Mouse (Mus musculus): ENCODE results near the gene Acsm2. TPM values are rescaled to one million over a fixed set of nuclear protein-coding genes. Genes with fewer than 3 reads are reported as not detected.

Gene Acsm2
- polyA plus RNA-seq, 1 experiment: not detected

GRCm38 (mm10) chr7:119594530-119595107 lies 40.5 kb downstream of the Acsm2 start:
- no peak for DNase-seq (ENCODE audit: low read depth)
- TF ChIP-seq POLR2A (IDR thresholded peaks at IDR 0.05; ENCODE audit: borderline replicate concordance, extremely low read depth, insufficient read depth, insufficient read length, poor library complexity, severe bottlenecking): no peak
- TF ChIP-seq CTCF (IDR thresholded peaks at IDR 0.05; ENCODE audit: borderline replicate concordance, extremely low read depth, insufficient read depth, insufficient read length): no peak

- DNase-seq (ENCODE audit: low read depth): no peak
- no peak for TF ChIP-seq POLR2A (IDR thresholded peaks at IDR 0.05; ENCODE audit: borderline replicate concordance, extremely low read depth, insufficient read depth, insufficient read length, poor library complexity, severe bottlenecking)
- TF ChIP-seq CTCF (IDR thresholded peaks at IDR 0.05; ENCODE audit: borderline replicate concordance, extremely low read depth, insufficient read depth, insufficient read length): no peak
These were observed 41.2 kb downstream of the Acsm2 start for GRCm38 (mm10) chr7:119595306-119595705.

DNA sequence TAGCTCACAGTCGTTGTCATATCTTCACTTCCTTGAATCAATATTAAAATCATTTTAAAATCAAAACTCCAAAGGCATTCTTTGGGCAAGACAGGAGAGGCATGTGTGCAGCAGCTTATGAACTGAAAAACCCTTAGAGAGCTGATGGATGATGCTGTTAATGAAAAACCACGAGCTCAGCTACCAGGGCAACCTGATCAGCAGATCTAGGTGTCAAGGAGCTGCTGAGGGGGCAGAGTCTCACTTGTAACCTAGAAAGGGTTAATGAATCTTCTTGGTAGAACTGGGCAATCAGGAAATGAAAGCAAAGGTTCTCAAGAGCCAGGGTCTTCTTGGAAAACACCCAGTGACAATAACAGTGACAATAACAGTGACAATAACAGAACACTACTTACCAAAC lies 42.4 kb downstream of the Acsm2 start:
- TF ChIP-seq POLR2A (IDR thresholded peaks at IDR 0.05; ENCODE audit: borderline replicate concordance, extremely low read depth, insufficient read depth, insufficient read length, poor library complexity, severe bottlenecking) (no peak), CTCF (IDR thresholded peaks at IDR 0.05; ENCODE audit: borderline replicate concordance, extremely low read depth, insufficient read depth, insufficient read length) (no peak)
- no peak for DNase-seq (ENCODE audit: low read depth)

DNA sequence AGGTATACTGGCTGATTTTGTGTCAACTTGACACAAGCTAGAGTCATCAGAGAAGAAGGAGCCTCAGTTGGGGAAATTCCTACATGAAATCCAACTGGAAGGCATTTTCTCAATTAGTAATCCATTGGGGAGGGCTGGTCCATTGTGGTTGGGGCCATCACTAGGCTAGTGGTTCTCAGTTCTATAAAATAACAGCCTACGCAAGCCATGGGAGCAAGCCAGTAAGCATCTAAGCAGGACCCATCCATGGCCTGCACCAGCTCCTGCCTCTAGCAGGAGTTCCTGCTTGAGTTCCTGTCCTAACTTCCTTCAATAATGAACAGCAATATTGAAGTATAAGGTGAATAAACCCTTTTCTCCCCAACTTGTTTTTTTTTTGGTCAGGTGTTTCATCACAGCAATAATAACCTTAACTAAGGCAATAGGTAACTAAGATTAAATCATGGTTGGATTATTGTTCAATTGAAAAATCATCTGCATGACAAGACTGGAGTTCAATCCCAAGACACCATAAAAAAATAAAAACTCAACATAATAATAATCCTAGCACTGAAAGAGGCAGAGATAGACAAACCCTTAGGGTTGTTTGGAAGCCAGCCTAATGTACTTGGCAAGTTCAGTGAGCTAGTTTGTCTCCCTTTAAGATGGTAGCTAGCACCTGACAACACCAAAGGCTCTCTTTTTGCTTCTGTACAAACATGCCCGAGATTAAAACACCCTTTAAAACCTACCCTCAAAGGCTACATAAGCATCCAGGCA lies 47.2 kb downstream of the Acsm2 start:
- no peak for DNase-seq (ENCODE audit: low read depth)
- TF ChIP-seq CTCF (IDR thresholded peaks at IDR 0.05; ENCODE audit: borderline replicate concordance, extremely low read depth, insufficient read depth, insufficient read length) (no peak), POLR2A (IDR thresholded peaks at IDR 0.05; ENCODE audit: borderline replicate concordance, extremely low read depth, insufficient read depth, insufficient read length, poor library complexity, severe bottlenecking) (no peak)

GRCm38 (mm10) chr7:119601954-119602317 lies 47.8 kb downstream of the Acsm2 start:
- TF ChIP-seq CTCF (IDR thresholded peaks at IDR 0.05; ENCODE audit: borderline replicate concordance, extremely low read depth, insufficient read depth, insufficient read length) (no peak), POLR2A (IDR thresholded peaks at IDR 0.05; ENCODE audit: borderline replicate concordance, extremely low read depth, insufficient read depth, insufficient read length, poor library complexity, severe bottlenecking) (no peak)
- DNase-seq (ENCODE audit: low read depth): no peak

- no peak for DNase-seq (ENCODE audit: low read depth)
- TF ChIP-seq CTCF (IDR thresholded peaks at IDR 0.05; ENCODE audit: borderline replicate concordance, extremely low read depth, insufficient read depth, insufficient read length): no peak
- no peak for TF ChIP-seq POLR2A (IDR thresholded peaks at IDR 0.05; ENCODE audit: borderline replicate concordance, extremely low read depth, insufficient read depth, insufficient read length, poor library complexity, severe bottlenecking)
These were observed 50.9 kb downstream of the Acsm2 start for GRCm38 (mm10) chr7:119604903-119605483.

DNA sequence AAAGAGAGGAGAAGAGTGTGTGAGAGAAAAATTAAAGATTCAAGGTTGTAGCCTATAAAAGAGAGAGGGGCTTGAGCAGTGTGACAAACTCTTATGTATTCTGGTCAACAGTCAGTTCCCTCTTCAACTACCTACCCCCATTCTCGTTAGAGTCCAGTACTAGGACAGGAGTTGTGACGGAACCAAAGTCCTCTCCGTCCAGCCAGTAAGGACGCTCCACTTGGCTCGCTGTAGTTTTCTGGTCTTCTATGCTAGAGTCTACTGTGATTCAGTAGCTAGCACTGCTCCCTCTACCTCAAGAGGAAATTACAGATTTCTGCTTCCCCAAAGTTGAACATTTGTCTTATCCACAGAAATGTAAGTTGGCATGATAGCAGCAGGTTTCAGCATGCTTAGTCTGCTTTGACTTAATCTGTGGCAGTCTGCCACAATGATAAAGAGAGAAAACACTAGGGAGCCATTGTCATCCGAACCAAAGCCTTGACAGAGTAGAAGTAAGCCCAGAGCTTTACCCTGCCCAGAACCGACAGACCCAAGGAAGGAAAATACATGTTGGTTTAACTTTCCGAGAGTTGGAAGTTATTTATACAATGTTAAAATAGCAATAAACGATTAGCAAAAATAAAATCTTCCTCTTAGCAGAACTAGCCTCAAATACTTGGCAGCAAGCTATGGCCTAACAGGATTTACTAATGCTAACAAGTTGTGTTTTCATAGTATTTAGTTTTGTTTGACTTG lies 52.0 kb downstream of the Acsm2 start:
- no peak for DNase-seq (ENCODE audit: low read depth)
- TF ChIP-seq CTCF (IDR thresholded peaks at IDR 0.05; ENCODE audit: borderline replicate concordance, extremely low read depth, insufficient read depth, insufficient read length) (no peak), POLR2A (IDR thresholded peaks at IDR 0.05; ENCODE audit: borderline replicate concordance, extremely low read depth, insufficient read depth, insufficient read length, poor library complexity, severe bottlenecking) (no peak)

DNA sequence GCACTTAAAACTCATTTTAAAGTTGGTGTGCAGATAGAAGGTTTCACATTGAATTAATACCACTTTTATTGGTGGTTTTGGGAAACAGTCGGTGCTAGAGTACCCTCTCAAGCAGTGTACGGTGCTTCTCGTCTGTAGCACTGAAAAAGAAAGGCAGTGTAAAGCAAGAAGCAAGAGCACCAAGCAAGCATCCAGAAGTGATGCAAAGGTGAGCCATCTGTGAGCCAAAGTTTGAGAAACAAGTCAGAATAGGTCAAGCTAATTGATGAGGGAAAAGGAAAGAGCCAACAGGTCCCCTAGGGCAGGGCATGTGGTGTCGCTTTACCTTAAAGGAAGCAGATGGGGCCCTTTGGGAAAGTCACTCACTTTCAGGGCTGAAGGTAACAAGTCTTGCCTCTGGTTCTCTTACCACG lies 52.5 kb downstream of the Acsm2 start, which contains the start of gene Acsm1:
Acsm1 (plus strand) TSS at position 363 of the 413 bp plus-strand sequence.
- no peak for DNase-seq (ENCODE audit: low read depth)
- no peak for TF ChIP-seq POLR2A (IDR thresholded peaks at IDR 0.05; ENCODE audit: borderline replicate concordance, extremely low read depth, insufficient read depth, insufficient read length, poor library complexity, severe bottlenecking)
- TF ChIP-seq CTCF (IDR thresholded peaks at IDR 0.05; ENCODE audit: borderline replicate concordance, extremely low read depth, insufficient read depth, insufficient read length): no peak

DNA sequence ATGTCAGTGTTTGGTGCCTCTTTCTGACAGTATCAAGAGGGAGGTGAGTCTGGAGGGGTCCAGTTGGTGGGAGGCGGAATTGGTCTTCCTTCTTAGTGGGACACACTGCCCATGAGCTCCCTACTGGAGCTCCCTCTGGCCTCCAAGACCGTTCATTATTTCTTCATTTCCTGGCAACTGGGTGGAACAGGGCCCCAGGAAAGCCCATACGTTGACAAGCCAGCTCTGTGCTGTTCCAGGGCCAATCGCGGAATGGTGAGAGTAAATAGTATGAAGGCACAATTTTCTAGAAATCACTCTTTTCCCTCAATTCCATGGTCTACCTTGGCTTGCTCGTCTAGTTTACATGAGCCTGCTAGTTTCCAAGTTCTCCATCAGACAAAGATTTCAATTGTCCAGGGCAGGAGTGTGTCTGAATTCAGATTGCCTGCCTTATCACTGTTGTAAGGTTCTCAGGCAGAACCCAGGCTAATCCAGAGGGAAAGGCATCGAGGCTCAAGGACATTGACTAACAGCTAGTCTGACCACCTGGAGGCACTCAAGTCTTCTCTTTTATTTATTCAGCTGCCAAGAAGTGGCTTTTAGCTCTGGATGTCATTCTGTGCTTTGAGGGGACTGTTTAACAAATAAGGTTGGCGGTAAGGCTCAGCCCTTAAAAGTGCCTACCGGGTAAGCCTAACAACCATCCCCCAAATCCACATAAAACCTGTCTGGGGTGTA lies 53.8 kb downstream of the Acsm2 start:
- no peak for DNase-seq (ENCODE audit: low read depth)
- TF ChIP-seq POLR2A (IDR thresholded peaks at IDR 0.05; ENCODE audit: borderline replicate concordance, extremely low read depth, insufficient read depth, insufficient read length, poor library complexity, severe bottlenecking): no peak
- no peak for TF ChIP-seq CTCF (IDR thresholded peaks at IDR 0.05; ENCODE audit: borderline replicate concordance, extremely low read depth, insufficient read depth, insufficient read length)

DNA sequence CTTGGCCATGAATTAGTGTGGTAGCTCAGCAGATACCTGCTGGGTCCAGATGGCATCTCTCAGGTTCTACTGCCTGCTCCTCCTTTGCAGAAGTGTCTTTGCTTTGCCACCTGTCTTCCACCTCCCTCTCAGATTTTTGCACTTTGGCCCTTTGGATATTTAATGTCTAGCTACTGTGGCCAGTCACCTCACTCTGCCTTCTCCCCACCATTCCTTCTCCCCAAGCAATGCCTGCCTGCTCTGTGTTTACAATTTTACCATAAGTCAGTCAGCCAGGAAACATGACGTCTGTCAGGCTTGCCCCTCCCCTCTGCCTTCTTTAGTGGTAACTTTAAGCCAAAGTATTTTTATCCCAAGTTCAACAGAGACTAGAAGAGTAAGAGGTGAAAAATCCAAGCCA lies 62.4 kb downstream of the Acsm2 start:
- no peak for TF ChIP-seq POLR2A (IDR thresholded peaks at IDR 0.05; ENCODE audit: borderline replicate concordance, extremely low read depth, insufficient read depth, insufficient read length, poor library complexity, severe bottlenecking)
- no peak for TF ChIP-seq CTCF (IDR thresholded peaks at IDR 0.05; ENCODE audit: borderline replicate concordance, extremely low read depth, insufficient read depth, insufficient read length)
- no peak for DNase-seq (ENCODE audit: low read depth)
